Mouse (Mus musculus) common myeloid progenitor, adult 5-6 weeks (primary cell): ENCODE data around the gene Olfr385. TPM values are rescaled to one million over a fixed set of nuclear protein-coding genes. Genes with fewer than 3 reads are reported as not detected.
"Not testable (repeated sequence)": the region's sequence is repeated elsewhere in the genome, so short reads cannot be mapped to it uniquely, and the experiment has no call there.

Experiments
- ATAC-seq: replicated peaks from 2 replicates; pipeline ENCODE4 v1.8.0; 2016; ENCODE audit warnings: low read depth, mild to moderate bottlenecking, moderate TSS enrichment, inconsistent platforms; ENCODE audit not compliant: poor library complexity, severe bottlenecking
- total RNA-seq: library from RNA; stranded (forward); fragments of 200-1000, 187-1606 nt; gene quantifications from 2 replicates; pipeline ENCODE4 v1.2.3, GENCODE M21; 2017

Gene Olfr385
- not detected in 2 replicates for total RNA-seq

DNA sequence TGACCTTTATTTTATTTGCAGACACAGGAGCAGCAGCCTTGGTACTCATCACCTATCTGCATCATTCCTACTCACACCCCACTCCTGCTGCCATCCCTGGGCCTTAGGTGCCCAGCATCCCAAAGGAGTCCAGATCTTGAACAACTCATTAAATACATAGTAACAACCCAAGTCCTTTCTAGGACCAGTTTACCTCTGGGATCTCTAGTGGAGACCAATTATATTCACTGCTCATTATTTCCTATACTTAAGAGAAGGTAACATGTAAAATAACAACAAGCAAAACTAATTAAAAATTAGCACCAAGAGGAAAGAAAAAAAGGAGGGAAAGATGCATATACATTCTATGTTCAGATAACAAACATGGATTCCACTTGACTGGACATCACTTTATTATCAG lies at the start of gene Olfr385:
Gene Olfr385 (minus strand): TSS at position 101 of the 400 bp plus-strand sequence.
- no peak for ATAC-seq

DNA sequence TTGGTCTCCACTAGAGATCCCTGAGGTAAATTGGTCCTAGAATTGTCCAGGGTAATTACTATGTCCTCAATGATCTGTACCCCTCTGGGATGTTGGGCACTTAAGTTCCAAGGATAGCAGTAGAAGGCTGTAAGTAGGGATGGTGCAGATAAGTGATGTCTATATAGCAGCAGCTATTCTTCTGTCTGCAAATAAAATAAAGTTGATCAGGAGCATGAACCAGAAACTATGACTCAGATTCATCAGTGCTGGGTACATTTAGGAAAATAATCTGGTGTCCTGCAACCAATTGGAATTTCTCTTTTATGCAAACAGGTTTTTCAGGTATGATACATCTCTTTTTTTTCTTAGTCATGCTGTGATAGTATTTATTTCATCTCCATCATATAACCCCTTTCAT lies 5.5 kb upstream of the Olfr385 start, which contains the start of gene Olfr384:
Gene Olfr384 (plus strand): TSS at position 301 of the 400 bp plus-strand sequence.
- ATAC-seq = no peak

DNA sequence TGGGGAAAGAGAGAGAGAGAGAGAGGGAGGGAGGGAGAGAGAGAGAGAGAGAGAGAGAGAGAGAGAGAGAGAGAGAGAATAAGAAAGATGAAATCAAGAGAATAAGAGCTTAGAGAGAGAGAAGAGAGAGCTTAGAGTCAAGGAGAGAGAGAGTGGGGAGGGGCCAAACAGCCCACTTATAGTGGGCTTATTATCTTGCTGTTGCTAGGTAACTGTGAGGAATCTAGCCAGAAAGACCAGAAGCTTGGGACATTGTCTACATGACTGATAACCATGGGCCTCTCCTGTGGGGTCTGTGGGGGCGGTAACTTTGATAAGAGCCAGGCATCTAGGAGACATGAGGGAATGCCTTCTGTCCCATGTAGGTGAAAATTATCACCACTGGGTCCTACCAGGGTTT lies 9.6 kb downstream of the Olfr385 start:
- ATAC-seq = not testable (repeated sequence)

DNA sequence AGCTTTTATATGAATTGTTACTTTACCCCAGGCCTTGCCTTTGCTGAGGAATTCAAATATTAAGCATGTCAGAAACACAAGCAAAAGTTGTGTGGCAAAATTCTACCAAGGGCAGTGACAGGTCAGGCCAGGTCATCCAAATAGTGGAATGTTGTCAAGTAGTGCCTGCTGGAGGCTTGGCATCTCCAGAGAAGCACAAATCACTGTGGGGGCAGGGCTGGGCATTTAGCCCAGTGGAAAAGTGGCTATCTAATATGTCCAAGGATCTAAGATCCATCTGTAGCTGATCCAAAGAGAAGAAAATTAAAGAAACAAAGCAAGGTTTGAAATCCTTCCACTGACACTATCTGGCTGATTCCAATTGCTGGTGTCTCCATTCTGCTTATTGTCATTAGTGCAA lies 12.9 kb downstream of the Olfr385 start:
- ATAC-seq = no peak

Other genes with a start within 250 kb of the Olfr385 start
- gene Olfr20, start 242.2 kb downstream of the Olfr385 start, total RNA-seq = not detected in 2 replicates
- gene Olfr376, start 221.8 kb downstream of the Olfr385 start, total RNA-seq = not detected in 2 replicates
- not detected in 2 replicates for gene Olfr1, start 193.4 kb downstream of the Olfr385 start, total RNA-seq
- gene Olfr378, start 164.5 kb downstream of the Olfr385 start, total RNA-seq = not detected in 2 replicates
- gene Olfr380, start 135.5 kb downstream of the Olfr385 start, total RNA-seq = not detected in 2 replicates
- not detected in 2 replicates for gene Olfr381, start 101.4 kb downstream of the Olfr385 start, total RNA-seq
- gene Olfr382, start 75.8 kb downstream of the Olfr385 start, total RNA-seq = not detected in 2 replicates
- not detected in 2 replicates for gene Olfr384, start 5.6 kb upstream of the Olfr385 start, total RNA-seq
- gene Zfp735, start 95.8 kb upstream of the Olfr385 start, total RNA-seq = not detected in 2 replicates
- gene Olfr389, start 187.7 kb upstream of the Olfr385 start, total RNA-seq = not detected in 2 replicates
- not detected in 2 replicates for gene Olfr390, start 190.0 kb upstream of the Olfr385 start, total RNA-seq
- gene Olfr391-ps, start 210.0 kb upstream of the Olfr385 start, total RNA-seq = not detected in 2 replicates
- not detected in 2 replicates for gene Olfr392, start 224.0 kb upstream of the Olfr385 start, total RNA-seq